In the genomic region with DNA sequence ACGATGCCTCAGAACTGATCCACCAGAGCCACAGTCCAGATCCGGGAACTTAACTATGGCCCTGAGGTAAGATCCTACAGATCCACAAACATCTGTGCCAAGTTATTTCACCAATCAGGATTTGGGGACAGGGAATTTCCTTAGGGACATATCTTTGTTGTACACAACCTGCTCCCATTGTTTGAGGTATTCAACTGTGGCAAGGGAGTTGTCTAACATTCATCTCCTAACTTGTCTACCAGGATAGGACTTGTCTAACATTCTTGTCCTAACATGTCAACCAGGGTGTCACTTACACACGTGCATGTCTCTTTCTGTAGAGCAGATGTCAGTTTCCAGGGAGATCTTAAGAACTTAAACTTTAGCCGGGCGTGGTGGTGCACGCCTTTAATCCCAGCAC, we compare ENCODE assay signal across 35 mouse cellular contexts. TPM values are rescaled to one million over a fixed set of nuclear protein-coding genes. Genes with fewer than 3 reads are reported as not detected.
"Had no signal": no experiment of that assay in that cellular context is flagged by ENCODE, and none has a peak within 500 bp of the region (broad histone marks: within the 10 kb centered on the region; RNA-seq: fewer than 3 reads in every experiment).

No protein-coding gene starts in this region.

- H3K4me3 ChIP-seq: gastrocnemius, adult 2 months; heart, adult 2 months; heart, embryonic 13.5 days; heart, embryonic 15.5 days; hindbrain, embryonic 13.5 days; hindbrain, embryonic 15.5 days; layer of hippocampus, adult 2 months; left cerebral cortex, adult 2 months; limb, embryonic 13.5 days; limb, embryonic 15.5 days; liver, embryonic 13.5 days; liver, embryonic 15.5 days had no signal

- H3K4me2 ChIP-seq: heart, embryonic 11.5 days; heart, embryonic 13.5 days; heart, embryonic 15.5 days; hindbrain, embryonic 13.5 days; hindbrain, embryonic 15.5 days; limb, embryonic 13.5 days; limb, embryonic 15.5 days; liver, embryonic 13.5 days; liver, embryonic 15.5 days had no signal

- DNase-seq: gastrocnemius, adult 2 months; gastrocnemius, postnatal 10 days; gastrocnemius, postnatal 25 days; heart, adult 2 months; heart, postnatal 14 days; heart, postnatal 36 days; kidney, adult 11 months; kidney, adult 2 months; kidney, adult 9 months; kidney, postnatal 10 days; kidney, postnatal 25 days; kidney, postnatal 4 days; left cerebral cortex, postnatal 4 days; liver, embryonic 13.5 days had no signal

- H3K36me3 ChIP-seq: heart, embryonic 13.5 days; heart, embryonic 15.5 days; hindbrain, embryonic 13.5 days; hindbrain, embryonic 15.5 days; limb, embryonic 15.5 days; liver, embryonic 13.5 days; liver, embryonic 15.5 days had no signal

- H3K9ac ChIP-seq: heart, embryonic 13.5 days; heart, embryonic 15.5 days; hindbrain, embryonic 13.5 days; hindbrain, embryonic 15.5 days; limb, embryonic 13.5 days; limb, embryonic 15.5 days; liver, embryonic 13.5 days; liver, embryonic 15.5 days had no signal

- H3K27ac ChIP-seq: gastrocnemius, adult 2 months; heart, adult 2 months; heart, embryonic 13.5 days; heart, embryonic 15.5 days; hindbrain, embryonic 13.5 days; hindbrain, embryonic 15.5 days; hindbrain, postnatal 0 days; layer of hippocampus, adult 2 months; left cerebral cortex, adult 2 months; limb, embryonic 13.5 days; limb, embryonic 15.5 days; liver, embryonic 15.5 days had no signal

- H3K9me3 ChIP-seq: heart, embryonic 13.5 days; heart, embryonic 15.5 days; hindbrain, embryonic 13.5 days; hindbrain, embryonic 15.5 days; limb, embryonic 13.5 days; limb, embryonic 15.5 days; liver, embryonic 13.5 days; liver, embryonic 15.5 days had no signal

- ATAC-seq: hindbrain, postnatal 0 days; intestine, embryonic 16.5 days had no signal

RNA-seq across cellular contexts. Expression of a gene that starts 35.5 kb away (rescaled TPM):
- total RNA-seq: gastrocnemius, adult 2 months; gastrocnemius, postnatal 10 days; gastrocnemius, postnatal 25 days; gastrocnemius, postnatal 4 days; heart, adult 2 months; heart, postnatal 14 days; heart, postnatal 36 days; hematopoietic stem cell, adult 5-6 weeks; hindbrain, postnatal 0 days; layer of hippocampus, adult 2 months; layer of hippocampus, postnatal 10 days; layer of hippocampus, postnatal 25 days; left cerebral cortex, adult 2 months; left cerebral cortex, postnatal 25 days; left cerebral cortex, postnatal 4 days; liver, adult 2 months had no signal
- polyA plus RNA-seq: heart, adult 2 months; hindbrain, embryonic 11.5 days; hindbrain, embryonic 13.5 days; hindbrain, embryonic 15.5 days; hindbrain, postnatal 0 days; intestine, embryonic 14.5 days; limb, embryonic 11.5 days; limb, embryonic 13.5 days; liver, adult 2 months; liver, embryonic 13.5 days; liver, embryonic 15.5 days had no signal
